Mouse (Mus musculus) thymus, postnatal 4 days (tissue): ENCODE measurements around the gene Cmtm3.
"Not testable (repeated sequence)": the region's sequence is repeated elsewhere in the genome, so short reads cannot be mapped to it uniquely, and the experiment has no call there.

ENCODE experiments used
- DNase-seq: peaks from one replicate; pipeline ENCODE4 v3.0.0; 2021

Cmtm3 gene

DNA sequence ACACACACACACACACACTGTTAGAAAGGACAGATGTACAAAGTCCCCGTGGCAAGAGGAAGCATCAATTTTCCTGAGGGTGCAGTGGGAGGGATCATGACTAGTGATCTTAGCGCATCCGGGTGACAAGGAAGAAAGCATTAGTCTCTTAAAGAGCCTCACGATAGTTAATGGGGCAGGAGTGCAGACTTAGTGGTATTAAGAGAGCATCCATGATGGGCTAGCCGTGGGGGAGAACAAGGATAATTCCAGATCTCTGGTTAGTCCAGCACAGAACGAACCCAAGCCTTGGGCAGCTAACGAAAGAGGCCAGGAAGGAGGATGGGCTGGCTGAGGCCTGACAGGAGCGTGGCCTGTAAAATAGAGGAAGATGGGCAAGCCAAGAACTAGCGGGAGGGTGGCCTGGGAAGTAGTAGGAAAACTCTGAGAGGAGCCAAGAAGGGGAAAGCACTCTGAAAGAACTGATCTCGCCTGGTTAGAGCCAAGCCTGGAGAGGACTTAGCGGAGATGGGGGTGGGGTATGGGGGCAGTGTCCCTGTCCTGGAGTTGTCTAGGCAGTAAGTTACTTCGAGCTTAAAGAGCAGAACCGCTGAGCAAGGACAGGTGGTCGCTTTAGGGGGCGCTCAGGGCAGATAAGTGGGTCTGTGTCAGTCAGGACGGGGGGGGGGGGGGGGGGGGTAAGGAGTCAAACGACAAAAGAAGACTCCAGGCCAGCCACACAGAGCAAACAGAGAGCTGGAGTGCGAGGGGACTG, at the start of gene Cmtm3:
Gene Cmtm3, plus strand, starts transcription at position 182 of the 754 bp plus-strand sequence.
- no peak for DNase-seq

DNA sequence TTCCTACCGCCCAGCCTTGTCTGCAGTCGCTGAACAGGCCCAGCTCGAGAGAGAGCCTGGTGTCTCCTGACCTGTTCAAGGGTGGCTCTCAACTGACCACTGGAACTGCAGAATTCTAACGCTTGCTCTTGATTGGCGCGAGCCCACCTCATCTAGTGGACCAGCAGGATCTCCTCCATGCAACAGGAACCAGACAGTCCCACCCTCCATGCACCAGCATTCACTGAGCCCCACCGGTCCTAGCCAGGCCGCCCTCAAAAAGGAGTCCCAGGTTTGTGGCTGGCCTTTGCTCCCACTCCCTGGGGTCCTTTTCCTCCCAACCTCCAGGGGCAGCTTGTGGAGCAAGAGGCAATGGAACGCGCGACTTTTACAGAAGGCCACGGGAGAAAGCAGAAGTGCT, 46.1 kb upstream of the Cmtm3 start, which contains the start of gene Cmtm2a:
Gene Cmtm2a, minus strand, starts transcription at position 101 of the 400 bp plus-strand sequence.
- DNase-seq = not testable (repeated sequence)

GRCm38 (mm10) chr8:104294396-104294795, 44.8 kb upstream of the Cmtm3 start:
- no peak for DNase-seq

- not testable (repeated sequence) for DNase-seq
Measured at GRCm38 (mm10) chr8:104301577-104301976, 37.6 kb upstream of the Cmtm3 start.

GRCm38 (mm10) chr8:104302536-104302935, 36.7 kb upstream of the Cmtm3 start:
- DNase-seq = not testable (repeated sequence)

GRCm38 (mm10) chr8:104304962-104305361, 34.2 kb upstream of the Cmtm3 start:
- DNase-seq = no peak

DNA sequence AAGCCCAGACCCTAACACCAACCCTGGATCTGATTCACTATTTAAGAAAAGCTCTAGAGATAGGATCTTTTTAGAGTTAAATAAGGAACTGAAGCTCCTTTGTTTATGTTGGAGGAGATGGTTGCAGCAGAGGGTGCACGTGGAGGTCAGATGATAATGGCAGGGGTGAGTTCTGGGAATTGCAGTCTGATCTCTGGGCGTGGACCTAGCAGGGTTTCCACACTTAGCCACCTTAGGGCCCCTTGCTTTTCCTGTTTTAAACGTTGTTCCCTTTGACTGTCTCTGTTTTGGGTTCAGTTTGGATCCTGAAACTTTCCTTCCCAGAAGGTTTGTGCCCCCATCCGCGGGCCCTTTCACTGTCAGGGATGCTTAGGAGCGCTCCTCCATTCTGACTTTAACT, 30.9 kb upstream of the Cmtm3 start:
- not testable (repeated sequence) for DNase-seq

DNA sequence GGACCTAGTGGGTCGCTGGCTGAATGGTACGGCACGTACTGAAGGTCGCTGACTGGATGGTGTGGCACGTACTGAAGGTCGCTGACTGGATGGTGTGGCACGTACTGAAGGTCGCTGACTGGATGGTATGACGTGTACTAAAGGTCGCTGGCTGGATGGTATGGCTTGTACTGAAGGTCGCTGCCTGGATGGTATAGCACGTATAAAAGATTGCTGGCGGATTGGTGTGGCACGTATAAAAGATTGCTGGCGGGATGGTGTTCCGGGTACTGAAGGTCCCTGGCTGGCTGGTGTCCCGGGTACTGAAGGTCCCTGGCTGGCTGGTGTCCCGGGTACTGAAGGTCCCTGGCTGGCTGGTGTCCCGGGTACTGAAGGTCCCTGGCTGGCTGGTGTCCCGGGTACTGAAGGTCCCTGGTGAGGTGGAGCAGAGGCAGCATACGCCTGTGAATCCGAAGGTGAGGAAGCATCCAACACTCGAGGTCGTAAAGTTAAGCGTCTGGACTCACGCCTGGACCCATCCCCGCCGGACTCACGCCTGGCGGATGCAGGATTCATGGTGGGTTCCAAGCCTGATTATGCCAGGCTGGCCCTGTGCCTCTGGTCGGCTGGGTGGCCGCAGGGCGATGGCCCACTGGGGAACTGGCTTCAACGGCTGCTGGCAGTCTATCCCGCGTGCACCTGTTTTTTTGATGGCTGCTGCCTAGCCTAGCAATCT, 29.6 kb upstream of the Cmtm3 start, which contains the start of the genes Gm45711 and Cmtm1:
Gene Gm45711, minus strand, starts transcription at position 641 of the 715 bp plus-strand sequence.
Gene Cmtm1, minus strand, starts transcription at position 705 of the 715 bp plus-strand sequence.
- DNase-seq = not testable (repeated sequence)

- DNase-seq = not testable (repeated sequence)
Measured at GRCm38 (mm10) chr8:104312023-104312422, 27.2 kb upstream of the Cmtm3 start.

DNA sequence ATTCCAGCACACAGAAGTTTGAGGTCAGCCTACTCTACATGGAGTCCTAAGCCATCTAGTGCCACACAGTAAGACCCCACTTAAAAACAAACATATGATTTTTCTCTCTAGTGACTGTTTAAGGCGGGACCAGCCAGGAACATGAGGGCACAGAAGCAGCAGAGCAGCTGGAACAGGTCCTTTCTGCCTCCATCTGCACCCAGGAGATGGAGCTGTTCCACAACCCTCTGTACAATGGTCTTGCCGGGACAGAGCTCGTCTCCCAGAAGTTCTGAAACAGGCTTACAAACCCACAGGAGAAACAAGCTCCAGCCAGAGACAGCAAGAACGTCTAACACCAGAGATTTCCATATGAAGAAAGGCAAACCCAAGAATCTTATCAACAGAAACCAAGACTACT, 25.9 kb upstream of the Cmtm3 start:
- DNase-seq = no peak

DNA sequence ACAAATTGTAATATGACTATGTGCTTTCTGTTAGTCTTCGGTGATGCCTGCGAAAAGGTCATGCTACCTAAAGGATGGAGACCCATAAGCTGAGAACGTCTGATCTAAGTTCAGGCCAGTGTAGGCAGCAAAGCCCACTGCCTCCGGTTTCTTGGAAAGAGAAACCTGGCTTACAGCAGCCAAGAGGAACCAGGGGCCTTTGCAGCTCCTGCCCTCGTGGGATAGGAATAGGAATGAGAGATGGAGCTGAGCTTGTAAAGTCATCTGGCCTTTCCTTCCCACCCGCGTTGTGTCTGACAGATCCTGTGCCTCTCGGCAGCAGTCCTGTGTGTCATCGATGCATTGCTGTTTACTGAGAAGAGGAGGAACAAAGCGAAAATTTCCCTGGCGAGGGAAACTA, 17.9 kb upstream of the Cmtm3 start, which contains the start of gene Gm11020:
Gene Gm11020, plus strand, starts transcription at position 301 of the 400 bp plus-strand sequence.
- DNase-seq = not testable (repeated sequence)

DNA sequence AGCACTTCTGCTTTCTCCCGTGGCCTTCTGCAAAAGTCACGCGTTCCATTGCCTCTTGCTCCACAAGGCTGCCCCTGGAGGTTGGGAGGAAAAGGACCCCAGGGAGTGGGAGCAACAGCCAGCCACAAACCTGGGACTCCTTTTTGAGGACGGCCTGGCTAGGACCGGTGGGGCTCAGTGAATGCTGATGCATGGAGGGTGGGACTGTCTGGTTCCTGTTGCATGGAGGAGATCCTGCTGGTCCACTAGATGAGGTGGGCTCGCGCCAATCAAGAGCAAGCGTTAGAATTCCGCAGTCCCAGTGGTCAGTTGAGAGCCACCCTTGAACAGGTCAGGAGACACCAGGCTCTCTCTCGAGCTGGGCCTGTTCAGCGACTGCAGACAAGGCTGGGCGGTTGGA, 17.3 kb upstream of the Cmtm3 start, which contains the start of gene Cmtm2b:
Gene Cmtm2b, plus strand, starts transcription at position 301 of the 400 bp plus-strand sequence.
- DNase-seq = not testable (repeated sequence)

GRCm38 (mm10) chr8:104332665-104333631, 6.3 kb upstream of the Cmtm3 start:
- no peak for DNase-seq

- no peak for DNase-seq
Measured at GRCm38 (mm10) chr8:104333786-104334185, 5.4 kb upstream of the Cmtm3 start.

DNA sequence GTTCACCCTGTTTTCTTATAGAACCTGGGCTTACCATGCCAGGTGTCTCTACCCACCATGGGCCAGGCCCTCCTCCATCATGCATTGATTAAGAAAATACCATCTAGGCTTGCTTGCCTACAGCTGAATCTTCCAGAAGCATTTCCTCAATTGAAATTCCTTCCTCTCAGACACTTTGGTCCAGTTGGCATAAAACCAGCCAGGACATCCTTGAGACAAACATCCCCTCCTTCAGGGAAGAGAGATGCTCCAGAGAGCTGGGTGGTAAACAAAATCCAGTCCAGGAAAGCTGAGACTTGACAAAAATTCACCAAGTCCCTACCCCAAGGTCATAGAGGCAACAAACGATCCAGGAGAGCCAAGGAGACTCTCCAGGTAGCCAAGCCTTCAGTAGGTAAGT, 5.0 kb upstream of the Cmtm3 start:
- no peak for DNase-seq

DNA sequence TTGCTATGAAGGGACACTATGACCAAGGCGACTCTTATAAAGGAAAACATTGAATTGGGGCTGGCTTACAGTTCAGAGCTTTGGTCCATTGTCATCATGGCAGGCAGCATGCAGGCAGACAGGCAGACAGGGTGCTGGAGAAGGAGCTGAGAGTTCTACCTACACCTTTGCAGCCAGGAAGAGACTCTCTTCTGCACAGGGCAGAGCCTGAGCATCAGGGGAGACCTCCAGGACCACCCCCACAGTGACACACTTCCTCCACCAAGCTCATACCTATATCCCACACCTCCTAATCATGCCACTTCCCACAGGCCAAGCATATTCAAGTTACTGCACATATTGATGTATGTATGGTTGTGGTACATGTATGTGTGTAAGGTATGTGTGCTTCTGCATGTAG, 2.4 kb upstream of the Cmtm3 start:
- no peak for DNase-seq

GRCm38 (mm10) chr8:104337890-104338289, 1.3 kb upstream of the Cmtm3 start:
- DNase-seq = peak; percentile 59

DNA sequence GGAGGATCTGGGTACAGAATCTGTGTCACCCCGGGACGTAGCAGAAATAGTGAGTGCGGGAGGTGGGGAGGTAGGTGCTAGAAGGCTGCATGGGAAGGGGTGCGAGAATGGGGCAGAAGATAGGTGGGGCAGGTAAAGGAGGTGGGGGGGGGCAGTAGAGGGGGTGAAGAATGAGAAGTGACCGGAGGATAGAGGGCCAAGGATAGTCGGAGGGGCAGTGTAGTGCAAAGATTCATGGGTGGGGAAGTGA, 698 bp downstream of the Cmtm3 start:
- DNase-seq = no peak

DNA sequence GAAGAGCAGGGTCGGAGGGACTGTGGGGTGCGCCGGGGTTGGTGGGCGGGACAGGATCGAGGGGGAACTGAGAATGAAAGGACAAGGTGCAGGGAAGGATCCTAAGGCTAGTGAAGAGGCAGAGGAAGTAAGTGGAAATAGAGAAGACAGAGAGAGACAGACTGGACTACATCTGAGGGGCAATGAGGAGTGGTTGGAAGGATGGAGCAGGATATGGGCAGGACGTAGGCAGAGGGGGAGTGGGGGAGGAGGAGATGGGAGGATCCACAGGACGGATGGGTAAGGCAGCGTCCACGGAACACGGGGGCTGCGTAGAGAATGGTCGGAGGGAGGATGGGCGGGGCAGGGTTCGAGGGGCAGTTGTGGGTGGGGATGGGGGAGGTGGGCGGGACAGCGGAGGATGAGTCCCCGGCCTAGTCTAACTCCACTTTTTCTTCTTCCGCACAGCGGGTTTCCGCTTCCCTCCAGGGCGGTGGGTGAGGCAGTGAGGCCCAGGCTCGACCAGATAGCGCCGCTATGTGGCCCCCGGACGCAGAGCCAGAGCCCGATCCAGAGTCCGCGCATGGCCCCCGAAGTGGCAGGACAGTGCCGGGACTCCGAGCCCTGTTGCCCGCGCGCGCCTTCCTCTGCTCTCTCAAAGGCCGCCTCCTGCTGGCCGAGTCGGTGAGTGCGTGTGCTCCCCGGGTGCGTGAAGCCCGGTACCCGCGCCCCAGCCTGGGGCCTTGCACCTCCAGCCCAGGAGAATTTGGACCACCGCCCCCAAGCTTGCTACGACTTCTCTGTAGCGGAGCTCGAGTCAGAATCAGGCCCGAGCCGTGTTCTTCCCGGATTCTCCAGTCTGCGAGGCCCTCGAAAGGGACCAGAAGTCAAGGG, 1.3 kb downstream of the Cmtm3 start:
- DNase-seq = peak; percentile 93

DNA sequence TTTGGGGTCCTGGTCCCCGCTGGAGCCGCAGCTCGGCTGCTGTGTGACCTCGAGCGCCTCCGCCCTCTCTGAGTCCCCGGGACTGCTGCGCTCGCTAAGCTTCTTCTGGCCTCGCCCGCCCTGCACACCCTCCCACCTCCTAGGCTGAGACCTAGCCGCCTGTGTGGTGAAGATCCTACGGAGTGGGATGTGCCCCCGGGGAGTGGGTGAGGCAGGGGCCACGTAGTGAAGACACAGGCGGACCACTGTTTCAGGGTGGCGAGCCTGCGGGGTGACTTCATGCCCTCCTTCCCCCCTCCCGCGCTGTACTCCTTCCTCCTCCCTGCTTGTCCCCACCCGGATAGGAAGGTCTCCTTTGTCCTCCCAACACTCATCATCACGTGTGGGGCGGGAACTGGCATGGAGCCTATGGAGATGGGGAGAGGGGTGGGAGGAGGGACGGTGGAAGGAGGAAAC, 1.9 kb downstream of the Cmtm3 start:
- no peak for DNase-seq

DNA sequence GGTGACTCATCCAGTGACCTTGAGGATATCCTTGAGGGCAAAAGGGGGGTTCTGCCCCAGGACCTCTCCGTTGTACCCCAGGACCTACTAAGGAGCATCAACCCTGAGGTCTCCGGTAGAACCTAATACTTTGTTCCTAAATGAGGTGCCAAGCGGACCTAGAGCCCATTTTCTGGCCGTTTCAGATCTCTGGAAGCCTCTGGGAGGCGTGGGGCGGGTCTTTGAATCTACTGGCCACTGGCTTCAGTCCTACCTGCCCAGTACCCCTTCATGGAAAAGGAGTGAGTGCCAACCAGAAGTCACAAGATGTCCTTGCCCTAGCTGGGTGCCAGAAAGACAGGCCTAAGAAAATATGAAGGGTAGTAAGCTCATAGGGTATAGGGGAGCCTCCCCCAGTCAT, 2.5 kb downstream of the Cmtm3 start:
- DNase-seq = no peak

DNA sequence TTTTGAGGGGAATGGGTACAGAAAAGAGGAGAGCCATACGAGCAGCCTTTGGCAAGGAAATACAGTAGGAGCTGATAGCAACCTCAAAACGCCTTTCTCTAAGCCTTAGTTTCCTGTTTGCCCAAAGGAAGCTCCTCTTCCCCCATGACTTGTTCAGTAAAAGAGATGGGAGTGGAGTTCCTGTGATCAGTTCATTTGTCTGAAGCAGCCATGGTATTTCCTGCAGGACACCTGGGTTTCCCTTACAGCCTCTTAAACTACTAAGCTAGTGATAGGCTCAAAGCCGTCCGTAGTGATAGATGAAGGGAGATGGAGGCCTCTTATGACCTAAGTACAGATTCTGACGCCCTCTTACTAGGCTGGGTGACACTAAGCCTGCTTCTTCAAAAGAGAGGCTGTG, 3.2 kb downstream of the Cmtm3 start:
- no peak for DNase-seq
